Mouse (Mus musculus) lung, postnatal 4 days (tissue): ENCODE measurements around the gene Inpp5k.
A peak's percentile ranks its signal among the peaks of the same experiment; 100 is the strongest.
"Not testable (repeated sequence)": the region's sequence is repeated elsewhere in the genome, so short reads cannot be mapped to it uniquely, and the experiment has no call there.

Experiments used
- DNase-seq, 2 experiments: peaks; one replicate each; pipeline ENCODE4 v3.0.0; 2021

Gene Inpp5k

GRCm38 (mm10) chr11:75630645-75631229 lies at the start of gene Inpp5k:
Gene Inpp5k (plus strand): TSS chr11:75630988.
- peak; percentile 97 to 99 for DNase-seq

- no peak for DNase-seq
Observed at GRCm38 (mm10) chr11:75581495-75582149, 49.2 kb upstream of the Inpp5k start.

GRCm38 (mm10) chr11:75583521-75583920 lies 47.3 kb upstream of the Inpp5k start:
- no peak for DNase-seq

- no peak for DNase-seq
Observed at GRCm38 (mm10) chr11:75585061-75585460, 45.7 kb upstream of the Inpp5k start.

GRCm38 (mm10) chr11:75585978-75586377 lies 44.8 kb upstream of the Inpp5k start:
- no peak for DNase-seq

GRCm38 (mm10) chr11:75586963-75587362 lies 43.8 kb upstream of the Inpp5k start:
- DNase-seq = no peak

GRCm38 (mm10) chr11:75587493-75588284 lies 43.1 kb upstream of the Inpp5k start, which contains the start of gene Pitpna:
Gene Pitpna (plus strand): TSS chr11:75588097.
- DNase-seq = peak; percentile 97

- peak in 1 of 2 experiments; percentile 87 for DNase-seq
Observed at GRCm38 (mm10) chr11:75588285-75588941, 42.4 kb upstream of the Inpp5k start.

GRCm38 (mm10) chr11:75592612-75593011 lies 38.2 kb upstream of the Inpp5k start:
- peak in 1 of 2 experiments; percentile 35 for DNase-seq

- peak; percentile 33 to 40 for DNase-seq
Observed at GRCm38 (mm10) chr11:75594431-75594830, 36.4 kb upstream of the Inpp5k start.

GRCm38 (mm10) chr11:75595404-75595803 lies 35.4 kb upstream of the Inpp5k start:
- no peak for DNase-seq

GRCm38 (mm10) chr11:75595816-75596215 lies 35.0 kb upstream of the Inpp5k start:
- no peak for DNase-seq

GRCm38 (mm10) chr11:75596726-75597255 lies 34.0 kb upstream of the Inpp5k start:
- DNase-seq = peak; percentile 42 to 70

GRCm38 (mm10) chr11:75598004-75598403 lies 32.8 kb upstream of the Inpp5k start:
- no peak for DNase-seq

GRCm38 (mm10) chr11:75599802-75600201 lies 31.0 kb upstream of the Inpp5k start:
- DNase-seq = not testable (repeated sequence)

- no peak for DNase-seq
Observed at GRCm38 (mm10) chr11:75604826-75605225, 26.0 kb upstream of the Inpp5k start.

- DNase-seq = no peak
Observed at GRCm38 (mm10) chr11:75605318-75605717, 25.5 kb upstream of the Inpp5k start.

- DNase-seq = no peak
Observed at GRCm38 (mm10) chr11:75608776-75609175, 22.0 kb upstream of the Inpp5k start.

- DNase-seq = no peak
Observed at GRCm38 (mm10) chr11:75610021-75610420, 20.8 kb upstream of the Inpp5k start.

GRCm38 (mm10) chr11:75614769-75615168 lies 16.0 kb upstream of the Inpp5k start:
- DNase-seq = no peak

GRCm38 (mm10) chr11:75615556-75615955 lies 15.2 kb upstream of the Inpp5k start:
- no peak for DNase-seq

- DNase-seq = peak in 1 of 2 experiments; percentile 49
Observed at GRCm38 (mm10) chr11:75619133-75619532, 11.7 kb upstream of the Inpp5k start.
